Mouse (Mus musculus): ENCODE measurements around the gene Tsc22d3. TPM values are rescaled to one million over a fixed set of nuclear protein-coding genes. Genes with fewer than 3 reads are reported as not detected.

The Tsc22d3 gene
- polyA plus RNA-seq, 1 experiment from 2014 or later, result 98.2 TPM

DNA sequence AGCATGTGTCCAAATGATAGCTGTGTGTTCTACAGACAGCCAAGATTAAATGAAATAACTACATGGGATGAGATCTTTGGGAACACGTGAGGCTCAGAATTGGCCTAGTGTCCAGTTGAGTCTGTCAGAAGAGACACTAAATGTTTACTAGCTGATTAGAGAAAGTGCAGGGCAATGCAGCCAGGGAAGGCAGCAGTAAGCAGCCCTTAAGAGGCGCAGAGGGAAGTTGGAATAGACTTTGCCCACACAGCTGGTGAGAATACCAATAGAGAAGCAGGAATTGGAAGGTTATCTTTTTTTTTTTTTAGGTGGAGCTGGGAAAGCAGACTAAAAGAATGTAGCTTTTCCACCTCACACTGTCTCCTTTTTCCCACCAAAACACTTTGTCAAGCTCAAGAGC, 61.8 kb downstream of the Tsc22d3 start:
- Histone ChIP-seq H3K27ac (no peak overlapping the region), H3K36me3 (no peaks in the 10 kb centered on the region), H3K9me3 (replicated peaks) (no peaks in the 10 kb centered on the region), H3K27me3 (peaks cover 70% of the 10 kb centered on the region), H3K9ac (no peak overlapping the region), H3K4me3 (replicated peaks) (no peak overlapping the region), H3K4me1 (0 out of 2 replicates have a peak, but pooled peaks cover 13% of the 10 kb centered on the region), H3K4me2 (no peak overlapping the region)
- WGBS, result 86% methylated on average over 2 of the region's 2 CpGs
- no peak for ATAC-seq (replicated peaks; ENCODE audit: low FRiP score)

DNA sequence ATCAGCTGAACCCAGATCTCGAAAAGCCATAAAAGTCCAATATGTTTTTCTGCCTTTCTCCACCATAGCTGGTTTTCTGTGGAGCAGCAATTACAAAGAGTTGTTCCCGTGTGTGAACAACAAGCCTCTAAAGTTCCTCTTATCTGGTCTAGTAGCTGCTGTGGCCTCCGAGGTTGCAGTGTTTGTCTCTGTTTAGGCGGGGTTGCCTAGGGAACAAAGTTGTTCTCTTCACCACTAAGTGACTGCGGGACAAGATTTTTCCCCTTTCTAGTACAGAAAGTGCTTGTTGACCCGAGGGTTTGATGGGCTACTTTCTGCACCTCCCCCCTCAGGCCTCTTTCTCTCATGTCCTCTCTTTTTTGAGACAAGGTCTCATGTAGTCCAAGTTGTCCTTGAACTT, 62.8 kb downstream of the Tsc22d3 start:
- 46% methylated on average over 6 of the region's 6 CpGs for WGBS

DNA sequence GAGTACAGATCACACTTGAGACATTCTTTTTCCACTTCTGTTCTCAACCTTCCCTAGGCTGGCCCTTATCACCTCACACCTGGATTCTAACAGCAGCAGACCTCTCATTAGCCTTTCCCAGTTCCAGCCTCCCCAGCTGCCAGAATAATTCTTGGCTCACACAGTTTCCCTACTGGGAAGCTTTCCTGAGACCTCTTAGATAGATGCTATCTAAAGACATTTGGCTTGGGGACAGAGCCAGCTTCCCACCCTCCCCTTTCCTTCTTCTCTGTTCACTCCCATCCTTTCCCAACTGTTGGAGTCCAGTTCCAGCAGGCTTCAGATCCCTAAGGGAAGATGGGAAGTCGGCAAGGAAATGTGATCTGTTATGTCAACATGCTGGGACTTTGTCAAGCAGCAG, 65.0 kb downstream of the Tsc22d3 start:
- no peaks in the 10 kb centered on the region for H3K4me1 ChIP-seq
- ATAC-seq (replicated peaks; ENCODE audit: low FRiP score), result no peak
- peaks cover 60% of the 10 kb centered on the region for H3K27me3 ChIP-seq
- H3K36me3 ChIP-seq, result no peaks in the 10 kb centered on the region
- H3K4me2 ChIP-seq, result no peak overlapping the region
- H3K27ac ChIP-seq, result no peak overlapping the region
- no peak overlapping the region for H3K9ac ChIP-seq
- 25% methylated on average over 1 of the region's 1 CpGs for WGBS
- H3K9me3 ChIP-seq (replicated peaks), result no peaks in the 10 kb centered on the region
- no peak overlapping the region for H3K4me3 ChIP-seq (replicated peaks)

More for the DNA sequence above, 62.8 kb downstream of the Tsc22d3 start:
- Histone ChIP-seq H3K9me3 (replicated peaks) (no peaks in the 10 kb centered on the region), H3K27ac (no peak overlapping the region), H3K9ac (no peak overlapping the region), H3K27me3 (peaks cover 64% of the 10 kb centered on the region), H3K4me2 (no peak overlapping the region), H3K4me3 (replicated peaks) (no peak overlapping the region), H3K36me3 (no peaks in the 10 kb centered on the region), H3K4me1 (0 out of 2 replicates have a peak, but pooled peaks cover 9% of the 10 kb centered on the region)
- ATAC-seq (replicated peaks; ENCODE audit: low FRiP score), result no peak

DNA sequence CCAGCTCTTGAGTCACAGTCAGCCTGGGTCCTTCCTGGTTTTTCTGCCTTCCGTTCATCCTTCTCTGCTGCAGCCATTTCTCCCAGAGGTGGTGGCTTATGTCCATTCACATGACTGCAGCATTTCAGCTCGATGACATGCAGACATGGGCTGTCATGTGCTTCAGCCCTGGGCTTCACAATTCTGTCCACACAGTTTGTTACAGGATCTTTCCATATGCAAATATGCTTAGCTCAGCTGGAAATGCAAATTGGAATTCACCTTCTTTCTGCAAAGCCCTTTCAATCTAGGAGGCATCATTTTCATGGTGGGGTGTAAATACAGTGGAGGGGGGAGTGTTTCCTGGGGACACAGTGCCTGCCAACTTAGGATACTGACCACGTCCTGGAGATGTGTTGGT, 66.2 kb downstream of the Tsc22d3 start:
- H3K4me3 ChIP-seq (replicated peaks), result no peak overlapping the region
- no peaks in the 10 kb centered on the region for H3K4me1 ChIP-seq
- H3K27ac ChIP-seq, result no peak overlapping the region
- no peaks in the 10 kb centered on the region for H3K36me3 ChIP-seq
- H3K9ac ChIP-seq, result no peak overlapping the region
- WGBS, result 75% methylated on average over 3 of the region's 3 CpGs
- H3K27me3 ChIP-seq, result peaks cover 57% of the 10 kb centered on the region
- no peak overlapping the region for H3K4me2 ChIP-seq
- ATAC-seq (replicated peaks; ENCODE audit: low FRiP score), result no peak
- no peaks in the 10 kb centered on the region for H3K9me3 ChIP-seq (replicated peaks)

DNA sequence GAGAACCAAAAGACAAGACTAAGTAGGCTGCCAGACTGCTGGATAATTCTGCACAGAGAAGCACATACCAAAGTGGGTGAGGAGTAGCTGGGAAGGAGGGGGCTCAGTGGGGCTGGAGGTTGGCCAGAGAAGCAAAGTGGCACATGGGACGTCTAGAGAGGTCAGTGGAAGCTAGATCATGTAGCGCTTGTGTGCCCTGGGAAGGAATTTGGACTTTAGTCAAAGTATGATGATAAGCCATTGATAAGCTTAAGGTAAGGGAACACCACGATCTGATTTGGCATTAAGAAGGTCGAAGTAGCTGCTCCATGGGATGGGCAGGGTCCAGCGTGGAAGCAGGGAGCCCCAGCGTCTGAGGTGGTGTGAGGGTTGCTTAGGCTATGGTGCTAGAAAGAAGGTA, 68.1 kb downstream of the Tsc22d3 start:
- Histone ChIP-seq H3K27me3 (peaks cover 54% of the 10 kb centered on the region), H3K36me3 (no peaks in the 10 kb centered on the region), H3K9ac (no peak overlapping the region), H3K4me1 (no peaks in the 10 kb centered on the region), H3K4me3 (replicated peaks) (no peak overlapping the region), H3K4me2 (no peak overlapping the region), H3K27ac (no peak overlapping the region), H3K9me3 (replicated peaks) (no peaks in the 10 kb centered on the region)
- no peak for ATAC-seq (replicated peaks; ENCODE audit: low FRiP score)
- WGBS, result 78% methylated on average over 6 of the region's 6 CpGs

DNA sequence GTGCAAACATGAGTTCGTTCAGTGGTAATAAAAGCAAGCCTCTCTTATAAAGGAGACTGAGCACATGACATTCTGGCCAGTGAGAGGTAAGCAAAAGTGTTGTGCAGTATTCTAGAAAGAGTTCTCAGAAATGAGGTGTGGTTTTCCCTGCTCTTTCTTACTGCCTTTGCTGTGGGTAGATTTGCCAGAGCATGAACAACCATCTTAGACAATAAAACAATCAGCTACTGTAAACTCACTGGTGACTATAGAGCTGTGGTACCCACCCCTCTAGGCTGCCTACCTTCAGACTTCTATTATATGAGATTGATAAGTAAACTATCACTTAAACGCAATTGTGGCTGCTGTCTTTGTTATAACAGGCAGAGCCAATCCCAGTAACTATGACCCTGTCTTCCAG, 69.1 kb downstream of the Tsc22d3 start:
- H3K9me3 ChIP-seq (replicated peaks), result no peaks in the 10 kb centered on the region
- ATAC-seq (replicated peaks; ENCODE audit: low FRiP score), result no peak
- WGBS, result 79% methylated on average over 2 of the region's 2 CpGs
- H3K9ac ChIP-seq, result no peak overlapping the region
- H3K36me3 ChIP-seq, result no peaks in the 10 kb centered on the region
- no peak overlapping the region for H3K4me3 ChIP-seq (replicated peaks)
- peaks cover 49% of the 10 kb centered on the region for H3K27me3 ChIP-seq
- H3K4me2 ChIP-seq, result no peak overlapping the region
- H3K27ac ChIP-seq, result no peak overlapping the region
- no peaks in the 10 kb centered on the region for H3K4me1 ChIP-seq

DNA sequence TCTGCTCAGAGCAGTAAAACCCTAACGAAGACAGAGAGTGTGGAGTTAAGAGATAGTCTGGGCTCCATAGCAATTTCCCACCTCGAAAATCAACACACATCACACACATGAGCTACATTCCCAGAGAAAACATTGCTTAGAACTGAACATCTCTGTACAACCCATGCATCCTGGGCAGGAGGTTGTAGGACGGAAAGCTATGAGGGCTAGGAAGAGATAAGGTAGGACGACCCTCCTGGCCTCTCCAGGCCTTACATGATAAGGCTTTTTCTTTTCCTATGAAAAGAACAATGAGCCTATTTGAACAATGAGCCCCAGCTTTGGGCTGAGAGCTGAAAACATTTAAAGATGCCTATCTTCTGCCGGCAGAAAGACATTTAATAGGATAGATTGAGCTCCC, 69.8 kb downstream of the Tsc22d3 start:
- H3K27ac ChIP-seq, result no peak overlapping the region
- H3K36me3 ChIP-seq, result no peaks in the 10 kb centered on the region
- no peak for ATAC-seq (replicated peaks; ENCODE audit: low FRiP score)
- H3K4me3 ChIP-seq (replicated peaks), result no peak overlapping the region
- 78% methylated on average over 5 of the region's 5 CpGs for WGBS
- no peak overlapping the region for H3K9ac ChIP-seq
- no peak overlapping the region for H3K4me2 ChIP-seq
- H3K9me3 ChIP-seq (replicated peaks), result no peaks in the 10 kb centered on the region
- H3K4me1 ChIP-seq, result no peaks in the 10 kb centered on the region
- peaks cover 47% of the 10 kb centered on the region for H3K27me3 ChIP-seq

DNA sequence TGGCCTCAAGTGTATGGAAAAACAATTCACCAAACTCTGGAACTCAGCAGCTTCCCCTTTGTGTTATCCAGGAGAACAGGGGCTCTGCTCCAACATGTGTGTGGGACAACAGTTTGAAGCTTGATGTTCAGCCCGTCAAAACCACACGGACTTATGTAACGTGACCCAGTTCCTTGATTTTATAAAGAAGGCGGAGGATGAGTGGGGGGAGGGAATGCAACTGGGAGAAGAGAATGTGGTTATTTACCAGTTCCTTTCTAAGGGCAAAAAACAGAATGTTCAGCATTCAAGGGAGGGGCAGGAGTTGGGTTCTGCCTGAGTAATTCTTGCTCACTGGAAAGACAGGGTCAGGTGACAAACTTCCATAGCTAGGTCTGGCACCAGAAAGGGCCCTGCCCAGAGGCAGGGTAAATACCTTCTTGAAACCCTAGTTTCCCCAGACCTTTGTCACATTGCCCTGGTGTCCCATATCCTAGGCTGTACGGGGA, 71.3 kb downstream of the Tsc22d3 start:
- no peaks in the 10 kb centered on the region for H3K9me3 ChIP-seq (replicated peaks)
- H3K36me3 ChIP-seq, result no peaks in the 10 kb centered on the region
- peaks cover 41% of the 10 kb centered on the region for H3K27me3 ChIP-seq
- H3K4me1 ChIP-seq, result no peaks in the 10 kb centered on the region
- H3K4me2 ChIP-seq, result no peak overlapping the region
- H3K4me3 ChIP-seq (replicated peaks), result no peak overlapping the region
- 0 out of 2 replicates have a peak overlapping the region, but pooled peaks have one; percentile 41 for H3K27ac ChIP-seq
- H3K9ac ChIP-seq, result no peak overlapping the region
- ATAC-seq (replicated peaks; ENCODE audit: low FRiP score), result peak; percentile 60; the same call in 1 of the 2 replicates
- WGBS, result 64% methylated on average over 5 of the region's 5 CpGs

DNA sequence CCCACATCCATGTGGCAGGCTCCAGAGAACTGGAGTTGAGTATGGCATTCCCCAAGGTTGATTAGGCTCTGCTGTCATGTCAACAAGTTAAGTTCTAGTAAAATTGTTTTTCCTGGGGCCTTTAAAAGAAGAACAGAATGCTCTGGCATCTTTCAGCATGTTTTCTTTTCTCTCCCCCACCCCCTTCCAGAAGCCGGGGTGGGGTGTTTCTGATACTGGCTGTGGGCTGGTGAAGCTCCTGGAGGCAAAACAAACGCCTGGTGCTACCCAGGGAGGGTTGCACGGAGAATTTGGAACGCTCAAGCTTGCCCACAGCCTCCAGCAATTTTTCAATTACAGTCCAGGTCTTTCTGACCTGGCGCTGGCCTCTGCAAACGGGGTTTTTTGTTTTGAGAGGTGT, 73.2 kb downstream of the Tsc22d3 start:
- 40% methylated on average over 6 of the region's 6 CpGs for whole genome bisulfite sequencing
- no peak overlapping the region for H3K4me3 ChIP-seq (replicated peaks)

DNA sequence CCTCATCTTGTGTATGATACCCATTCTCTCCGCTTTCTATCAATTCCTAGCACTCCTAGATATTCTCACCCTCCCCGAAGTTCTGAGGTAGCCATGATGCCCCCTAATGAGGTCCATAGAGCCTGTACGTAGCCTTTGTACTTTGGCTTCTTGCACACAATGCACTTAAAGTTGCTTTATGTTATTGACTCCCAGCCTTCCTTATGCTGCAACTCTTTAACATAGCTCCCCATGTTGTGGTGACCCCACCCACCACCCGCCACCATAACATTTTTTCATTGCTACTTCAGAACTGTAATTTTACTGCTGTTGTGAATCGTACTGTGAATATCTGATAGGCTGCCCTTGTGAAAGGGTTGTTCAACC, 74.2 kb downstream of the Tsc22d3 start:
- no peak for ATAC-seq (replicated peaks; ENCODE audit: low FRiP score)
- WGBS, result 87% methylated on average over 5 of the region's 5 CpGs
- Histone ChIP-seq H3K4me1 (0 out of 2 replicates have a peak, but pooled peaks cover 8% of the 10 kb centered on the region), H3K4me2 (no peak overlapping the region), H3K27ac (no peak overlapping the region), H3K9ac (no peak overlapping the region), H3K4me3 (replicated peaks) (no peak overlapping the region), H3K27me3 (peaks cover 42% of the 10 kb centered on the region), H3K36me3 (no peaks in the 10 kb centered on the region), H3K9me3 (replicated peaks) (no peaks in the 10 kb centered on the region)

More for the DNA sequence above, 73.2 kb downstream of the Tsc22d3 start:
- H3K36me3 ChIP-seq, result no peaks in the 10 kb centered on the region
- ATAC-seq (replicated peaks; ENCODE audit: low FRiP score), result no peak
- 0 out of 2 replicates have a peak, but pooled peaks cover 4% of the 10 kb centered on the region for H3K4me1 ChIP-seq
- H3K27me3 ChIP-seq, result peaks cover 46% of the 10 kb centered on the region
- H3K4me2 ChIP-seq, result no peak overlapping the region
- no peaks in the 10 kb centered on the region for H3K9me3 ChIP-seq (replicated peaks)
- no peak overlapping the region for H3K27ac ChIP-seq
- no peak overlapping the region for H3K9ac ChIP-seq

DNA sequence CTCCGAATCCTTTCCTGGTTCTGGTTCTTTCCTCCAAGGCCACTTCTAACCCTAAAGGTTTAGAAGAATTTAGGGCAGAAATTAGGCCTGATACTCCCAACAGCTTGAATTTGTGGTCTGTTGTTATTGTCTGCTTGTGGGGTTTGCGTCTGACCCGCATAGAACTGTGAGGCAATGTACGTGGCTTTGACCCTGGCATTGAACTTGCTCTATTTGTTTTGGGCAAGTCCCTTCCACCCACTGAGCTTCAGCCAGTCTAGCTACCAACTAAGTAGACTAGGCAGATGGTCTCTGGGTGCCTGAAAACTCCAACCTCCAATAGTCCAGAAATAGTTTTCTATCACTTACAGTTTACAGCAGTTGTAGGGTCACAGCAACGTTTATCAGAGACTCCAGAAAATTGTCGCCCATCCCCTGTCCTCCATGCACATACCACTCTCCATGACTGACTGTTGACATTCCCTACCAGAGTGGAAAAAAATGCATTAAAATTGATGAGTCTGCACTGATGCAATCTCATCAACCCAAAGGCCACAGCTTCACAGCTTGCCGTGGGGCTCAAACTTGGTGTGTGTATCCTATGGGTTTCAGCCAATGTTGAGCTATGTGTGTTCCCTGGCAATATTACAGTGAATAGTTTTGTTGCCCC, 74.7 kb downstream of the Tsc22d3 start:
- WGBS, result 88% methylated on average over 7 of the region's 7 CpGs
- Histone ChIP-seq H3K36me3 (no peaks in the 10 kb centered on the region), H3K4me1 (peaks cover 10% of the 10 kb centered on the region; the same call in 1 of the 2 replicates), H3K27ac (no peak overlapping the region), H3K4me2 (no peak overlapping the region), H3K9me3 (replicated peaks) (no peaks in the 10 kb centered on the region), H3K9ac (no peak overlapping the region), H3K4me3 (replicated peaks) (no peak overlapping the region), H3K27me3 (peaks cover 39% of the 10 kb centered on the region)
- ATAC-seq (replicated peaks; ENCODE audit: low FRiP score), result no peak

DNA sequence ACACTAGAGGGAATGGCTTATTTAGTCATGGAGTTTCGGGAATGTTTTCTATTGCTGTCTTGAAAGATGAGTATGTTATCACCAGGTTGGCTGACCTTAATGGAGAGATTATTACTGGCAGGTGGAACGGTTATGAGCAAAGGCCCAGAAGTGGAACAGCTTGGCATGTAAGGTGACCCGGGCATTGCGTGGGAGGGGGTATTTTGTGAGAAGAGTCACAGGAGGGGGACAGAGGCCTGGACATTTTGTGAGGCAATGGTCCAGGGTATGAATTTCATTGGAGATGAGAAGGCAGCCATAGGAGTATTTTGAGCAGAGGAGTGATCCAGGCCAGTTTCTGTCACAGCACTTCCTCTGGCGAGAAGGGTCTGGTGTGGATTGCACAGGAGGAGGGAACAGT, 76.2 kb downstream of the Tsc22d3 start:
- no peak overlapping the region for H3K9ac ChIP-seq
- H3K4me3 ChIP-seq (replicated peaks), result no peak overlapping the region
- peaks cover 39% of the 10 kb centered on the region for H3K27me3 ChIP-seq
- no peak overlapping the region for H3K27ac ChIP-seq
- WGBS, result 85% methylated on average over 5 of the region's 5 CpGs
- H3K9me3 ChIP-seq (replicated peaks), result no peaks in the 10 kb centered on the region
- H3K4me2 ChIP-seq, result no peak overlapping the region
- H3K36me3 ChIP-seq, result no peaks in the 10 kb centered on the region
- H3K4me1 ChIP-seq, result peaks cover 17% of the 10 kb centered on the region; the same call in 1 of the 2 replicates
- ATAC-seq (replicated peaks; ENCODE audit: low FRiP score), result no peak
